Mouse (Mus musculus): ENCODE data around the gene Kpna2.

DNA sequence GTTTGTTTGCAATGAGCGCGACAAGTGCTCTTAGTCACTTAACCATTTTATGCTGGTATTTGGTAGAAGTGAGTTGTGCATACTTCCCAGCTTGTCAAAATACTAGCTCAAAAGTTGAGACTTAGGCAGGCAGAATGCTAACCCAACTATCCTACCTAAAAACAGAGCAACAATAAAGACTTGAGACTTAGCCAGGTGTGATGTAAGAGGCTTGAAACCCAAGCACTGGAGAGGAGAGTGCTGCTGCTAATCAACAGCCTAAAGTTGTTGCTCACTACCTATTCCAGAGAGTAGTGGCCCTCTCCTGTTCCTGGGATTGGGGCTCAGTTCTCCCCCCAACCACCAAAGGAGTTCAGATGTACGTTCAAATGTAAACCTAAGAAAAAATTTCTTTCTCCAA is 11.1 kb upstream of the Kpna2 start:
- TF ChIP-seq CTCF (IDR thresholded peaks at IDR 0.05; ENCODE audit: insufficient read depth, low read depth, low read length), result no peak
- TF ChIP-seq POLR2A (IDR thresholded peaks at IDR 0.05; ENCODE audit: insufficient read depth, low read depth, low read length), result no peak

All from olfactory bulb, adult 2 months (tissue).